Mouse (Mus musculus) cerebellum, adult 2 months (tissue): ENCODE measurements at regions not wholly inside any gene's neighbourhood (a gene's known extent, or its start where the extent isn't known, plus 50 kb on each side); places are given as distances from the start of the nearest gene placed in this dataset.
A peak's percentile ranks its signal among the peaks of the same experiment; 100 is the strongest.

Source experiments
- DNase-seq, 2 experiments: peaks; one replicate each; pipeline ENCODE4 v3.0.0; 2021
- H3K27ac ChIP-seq: fragments of 200-500 bp; 2 replicates; pipeline ENCODE4 v1.5.1; 2012; ENCODE audit warnings: low read length, control low read depth, inconsistent platforms; ENCODE audit not compliant: insufficient read depth
- H3K27me3 ChIP-seq: fragments of 200-500 bp; 2 replicates; pipeline ENCODE4 v1.6.1; 2012; ENCODE audit warnings: inconsistent platforms, mild to moderate bottlenecking, low read length, moderate library complexity; ENCODE audit not compliant: control insufficient read depth, insufficient read depth
- H3K4me1 ChIP-seq: fragments of 200-500 bp; 2 replicates; pipeline ENCODE4 v1.6.1; 2011; ENCODE audit warnings: low read length; ENCODE audit not compliant: control insufficient read depth, insufficient read depth
- H3K4me3 ChIP-seq: fragments of 200-500 bp; replicated peaks from 2 replicates; pipeline ENCODE3; 2011; ENCODE audit warnings: mild to moderate bottlenecking, low read depth, low read length, control low read depth; ENCODE audit not compliant: insufficient read depth
- CTCF ChIP-seq: fragments of 200-500 bp; IDR thresholded peaks from 2 replicates; pipeline ENCODE4 v1.5.1; 2011; ENCODE audit warnings: low read depth, mild to moderate bottlenecking, control low read depth, low read length, moderate library complexity, borderline replicate concordance; ENCODE audit not compliant: insufficient read depth
- POLR2A ChIP-seq: fragments of 200-500 bp; IDR thresholded peaks from 2 replicates; pipeline ENCODE4 v1.6.1; 2011; ENCODE audit warnings: low read length, control low read depth, borderline replicate concordance; ENCODE audit not compliant: insufficient read depth
- WGBS: fragments of 180-500 bp; shearing (Covaris S2); methylation state at CpG from one replicate; pipeline ENCODE4 v1.1.7; 2018; 5-methylcytosine and 5-hydroxymethylcytosine counted together

GRCm38 (mm10) chr7:73165521-73165920 is 209.8 kb upstream of the Rgma start:
- H3K27me3 ChIP-seq: no peaks in the 10 kb centered on the region
- TF ChIP-seq CTCF (no peak), POLR2A (no peak)
- DNase-seq: no peak
- no peak overlapping the region for H3K4me3 ChIP-seq
- H3K27ac ChIP-seq: no peak overlapping the region
- WGBS: 88% methylated on average over 8 of the region's 8 CpGs
- H3K4me1 ChIP-seq: no peaks in the 10 kb centered on the region

GRCm38 (mm10) chr7:73169416-73169815 is 205.9 kb upstream of the Rgma start:
- no peak overlapping the region for H3K4me3 ChIP-seq
- no peak overlapping the region for H3K27ac ChIP-seq
- H3K27me3 ChIP-seq: no peaks in the 10 kb centered on the region
- DNase-seq: no peak
- WGBS: 64% methylated on average over 8 of the region's 8 CpGs
- H3K4me1 ChIP-seq: no peaks in the 10 kb centered on the region
- no peak for TF ChIP-seq POLR2A
- TF ChIP-seq CTCF: no peak

- no peak overlapping the region for H3K27ac ChIP-seq
- no peak for DNase-seq
- no peaks in the 10 kb centered on the region for H3K27me3 ChIP-seq
- WGBS: 90% methylated on average over 4 of the region's 4 CpGs
- H3K4me3 ChIP-seq: no peak overlapping the region
- no peak for TF ChIP-seq POLR2A
- H3K4me1 ChIP-seq: no peaks in the 10 kb centered on the region
Measured at GRCm38 (mm10) chr7:73172615-73173014, 202.7 kb upstream of the Rgma start.

GRCm38 (mm10) chr7:73183761-73184160 is 191.5 kb upstream of the Rgma start:
- Histone ChIP-seq H3K4me1 (no peaks in the 10 kb centered on the region), H3K27ac (no peak overlapping the region), H3K4me3 (no peak overlapping the region), H3K27me3 (no peaks in the 10 kb centered on the region)
- no peak for DNase-seq
- WGBS: 72% methylated on average over 8 of the region's 8 CpGs
- TF ChIP-seq POLR2A (no peak), CTCF (no peak)

GRCm38 (mm10) chr7:73184208-73185070 is 190.9 kb upstream of the Rgma start:
- no peak for TF ChIP-seq CTCF
- no peak for TF ChIP-seq POLR2A
- Histone ChIP-seq H3K4me3 (no peak overlapping the region), H3K4me1 (no peaks in the 10 kb centered on the region), H3K27ac (no peak overlapping the region), H3K27me3 (no peaks in the 10 kb centered on the region)
- 81% methylated on average over 14 of the region's 14 CpGs for WGBS
- DNase-seq: no peak

- no peak for TF ChIP-seq POLR2A
- TF ChIP-seq CTCF: no peak
- no peaks in the 10 kb centered on the region for H3K27me3 ChIP-seq
- H3K27ac ChIP-seq: no peak overlapping the region
- 41% methylated on average over 10 of the region's 10 CpGs for WGBS
- peak; percentile 23 to 51 for DNase-seq
- H3K4me1 ChIP-seq: no peaks in the 10 kb centered on the region
- no peak overlapping the region for H3K4me3 ChIP-seq
Measured at GRCm38 (mm10) chr7:73185071-73185531, 190.2 kb upstream of the Rgma start.

- Histone ChIP-seq H3K27me3 (no peaks in the 10 kb centered on the region), H3K4me1 (no peaks in the 10 kb centered on the region), H3K27ac (no peak overlapping the region), H3K4me3 (no peak overlapping the region)
- 85% methylated on average over 5 of the region's 5 CpGs for WGBS
- no peak for DNase-seq
- TF ChIP-seq POLR2A: no peak
- no peak for TF ChIP-seq CTCF
Measured at GRCm38 (mm10) chr7:73185591-73185990, 189.7 kb upstream of the Rgma start.

GRCm38 (mm10) chr7:73186501-73186900 is 188.8 kb upstream of the Rgma start:
- Histone ChIP-seq H3K4me3 (no peak overlapping the region), H3K27ac (no peak overlapping the region), H3K27me3 (no peaks in the 10 kb centered on the region), H3K4me1 (no peaks in the 10 kb centered on the region)
- DNase-seq: no peak
- WGBS: 60% methylated on average over 3 of the region's 3 CpGs
- TF ChIP-seq CTCF: no peak
- no peak for TF ChIP-seq POLR2A
